Mouse (Mus musculus): ENCODE data around the gene Mpv17.

- TF ChIP-seq CTCF (IDR thresholded peaks at IDR 0.05; ENCODE audit: borderline replicate concordance, control insufficient read depth, extremely low read depth, insufficient read depth, low read length, poor library complexity): no peak
- TF ChIP-seq POLR2A (IDR thresholded peaks at IDR 0.05; ENCODE audit: control insufficient read depth, extremely low read depth, insufficient read depth, low read length, poor library complexity): no peak
Measured at GRCm38 (mm10) chr5:31164878-31165277, 10.8 kb upstream of the Mpv17 start.
